19 mouse cellular contexts compared by ENCODE assay signal in genomic region chr6:116283280-116283679, GRCm38 (mm10). TPM values are rescaled to one million over a fixed set of nuclear protein-coding genes. Genes with fewer than 3 reads are reported as not detected.
DNase-seq lines count a peak whose midpoint lies in the region; ATAC-seq and TF ChIP-seq lines count a peak whose summit lies in the region.
"Had no signal": no experiment of that assay in that cellular context is flagged by ENCODE, and none has a peak within 500 bp of the region (broad histone marks: within the 10 kb centered on the region; RNA-seq: fewer than 3 reads in every experiment).

No protein-coding gene starts in this region.

- H3K9ac ChIP-seq in kidney, embryonic 15.5 days: no peak overlapping the region
- H3K9ac ChIP-seq in kidney, postnatal 0 days (ENCODE audit: low read depth, low read length): no peak overlapping the region
- H3K9ac ChIP-seq: embryonic facial prominence, embryonic 12.5 days; forebrain, embryonic 13.5 days; forebrain, embryonic 15.5 days had no signal

- peak; percentile 43 for DNase-seq in kidney, adult 2 months
- no peak for DNase-seq in kidney, adult 18-20 months
- DNase-seq in kidney, adult 11 months: no peak
- peak; percentile 31 for DNase-seq in kidney, postnatal 0 days (ENCODE audit: low spot score)
- no peak for DNase-seq in kidney, adult 9 months
- no peak for DNase-seq in hindbrain, embryonic 10.5 days (ENCODE audit: low spot score)
- DNase-seq: adrenal gland, adult 8-10 months; adrenal gland, postnatal 36 days; cerebellum, adult 11-12 months; cerebellum, adult 2 months; cerebellum, adult 9-10 months; cerebellum, postnatal 25 days had no signal

- 70% methylated on average over 3 of the region's 3 CpGs for WGBS in kidney, adult 2 months
- WGBS in kidney, embryonic 15.5 days: 52% methylated on average over 3 of the region's 3 CpGs
- WGBS in kidney, postnatal 0 days: 45% methylated on average over 3 of the region's 3 CpGs
- 82% methylated on average over 3 of the region's 3 CpGs for WGBS in hindbrain, embryonic 10.5 days

- no peaks in the 10 kb centered on the region for H3K36me3 ChIP-seq in kidney, adult 2 months (ENCODE audit: control insufficient read depth, insufficient read depth, low read length)
- H3K36me3 ChIP-seq in kidney, embryonic 15.5 days: no peaks in the 10 kb centered on the region
- H3K36me3 ChIP-seq in kidney, postnatal 0 days (ENCODE audit: insufficient read depth, low read length): no peaks in the 10 kb centered on the region
- H3K36me3 ChIP-seq in hindbrain, embryonic 10.5 days: peaks cover 14% of the 10 kb centered on the region
- H3K36me3 ChIP-seq: embryonic facial prominence, embryonic 12.5 days; forebrain, embryonic 15.5 days had no signal

- no peak for TF ChIP-seq POLR2A in kidney, adult 2 months (IDR thresholded peaks at IDR 0.05; ENCODE audit: low read depth, low read length)

- no peak overlapping the region for H3K4me3 ChIP-seq in kidney, adult 2 months (ENCODE audit: insufficient read depth, low read depth, low read length)
- no peak overlapping the region for H3K4me3 ChIP-seq in kidney, embryonic 15.5 days (replicated peaks)
- H3K4me3 ChIP-seq in kidney, postnatal 0 days (replicated peaks; ENCODE audit: low read depth, low read length): no peak overlapping the region
- H3K4me3 ChIP-seq in hindbrain, embryonic 10.5 days: no peak overlapping the region
- H3K4me3 ChIP-seq: embryonic facial prominence, embryonic 10.5 days; embryonic facial prominence, embryonic 12.5 days; forebrain, embryonic 13.5 days; forebrain, embryonic 15.5 days had no signal

- H3K4me1 ChIP-seq in kidney, adult 2 months (ENCODE audit: control insufficient read depth, insufficient read depth, low read length): peaks cover 3% of the 10 kb centered on the region; the same call in 1 of the 2 replicates
- H3K4me1 ChIP-seq in kidney, embryonic 15.5 days: no peaks in the 10 kb centered on the region
- H3K4me1 ChIP-seq in kidney, postnatal 0 days (replicated peaks; ENCODE audit: insufficient read depth, low read length): no peaks in the 10 kb centered on the region
- H3K4me1 ChIP-seq in hindbrain, embryonic 10.5 days (replicated peaks): no peaks in the 10 kb centered on the region
- H3K4me1 ChIP-seq: embryonic facial prominence, embryonic 10.5 days; embryonic facial prominence, embryonic 12.5 days; forebrain, embryonic 13.5 days; forebrain, embryonic 15.5 days had no signal

- no peak overlapping the region for H3K27ac ChIP-seq in kidney, adult 2 months (ENCODE audit: insufficient read depth, low read depth, low read length)
- H3K27ac ChIP-seq in kidney, embryonic 15.5 days: no peak overlapping the region
- H3K27ac ChIP-seq in kidney, postnatal 0 days: no peak overlapping the region
- no peak overlapping the region for H3K27ac ChIP-seq in hindbrain, embryonic 10.5 days
- H3K27ac ChIP-seq: embryonic facial prominence, embryonic 10.5 days; embryonic facial prominence, embryonic 12.5 days; forebrain, embryonic 13.5 days; forebrain, embryonic 15.5 days had no signal

- no peaks in the 10 kb centered on the region for H3K27me3 ChIP-seq in kidney, adult 2 months (replicated peaks; ENCODE audit: control insufficient read depth, insufficient read depth, low read length)
- no peaks in the 10 kb centered on the region for H3K27me3 ChIP-seq in kidney, embryonic 15.5 days
- no peaks in the 10 kb centered on the region for H3K27me3 ChIP-seq in kidney, postnatal 0 days (ENCODE audit: insufficient read depth, low read length)
- no peaks in the 10 kb centered on the region for H3K27me3 ChIP-seq in hindbrain, embryonic 10.5 days (ENCODE audit: insufficient read depth, poor library complexity, severe bottlenecking)
- H3K27me3 ChIP-seq: embryonic facial prominence, embryonic 12.5 days; forebrain, embryonic 13.5 days; forebrain, embryonic 15.5 days; Patski had no signal

- no peaks in the 10 kb centered on the region for H3K9me3 ChIP-seq in kidney, embryonic 15.5 days (replicated peaks)
- no peaks in the 10 kb centered on the region for H3K9me3 ChIP-seq in kidney, postnatal 0 days (replicated peaks; ENCODE audit: low read length)
- no peaks in the 10 kb centered on the region for H3K9me3 ChIP-seq in hindbrain, embryonic 10.5 days
- H3K9me3 ChIP-seq: embryonic facial prominence, embryonic 10.5 days; embryonic facial prominence, embryonic 12.5 days; forebrain, embryonic 13.5 days; forebrain, embryonic 15.5 days had no signal

- TF ChIP-seq CTCF in kidney, adult 2 months (conservative IDR thresholded peaks at IDR 0.05; ENCODE audit: insufficient read depth, insufficient read length, low read depth, low read length): no peak
- TF ChIP-seq CTCF in kidney, postnatal 0 days (IDR thresholded peaks at IDR 0.05; ENCODE audit: low read depth): no peak

- no peak overlapping the region for H3K4me2 ChIP-seq in kidney, embryonic 15.5 days
- H3K4me2 ChIP-seq in kidney, postnatal 0 days (ENCODE audit: low read length): no peak overlapping the region
- H3K4me2 ChIP-seq: embryonic facial prominence, embryonic 12.5 days; forebrain, embryonic 13.5 days; forebrain, embryonic 15.5 days had no signal

- ATAC-seq in kidney, embryonic 15.5 days (replicated peaks; ENCODE audit: low FRiP score): peak; percentile 77; the same call in 1 of the 2 replicates
- peak; percentile 19; the same call in 1 of the 2 replicates for ATAC-seq in kidney, postnatal 0 days (replicated peaks; ENCODE audit: low FRiP score, low read depth)
- ATAC-seq: activated CD4-positive, CD25-positive, alpha-beta regulatory T cell, adult 4 months; forebrain, embryonic 13.5 days; forebrain, embryonic 15.5 days; Patski had no signal

RNA-seq across cellular contexts. Expression of gene Zfand4, which starts 19.3 kb away (rescaled TPM):
- polyA plus RNA-seq in kidney, adult 2 months (2012; rRNA removed): 0.20 and 0.22 TPM in 2 replicates
- 6.7 and 7.6 TPM in 2 replicates for polyA plus RNA-seq in kidney, embryonic 15.5 days (2015; fragmentation: Nextera tagmentation; extraction: Ambion mirVana)
- 4.9 and 5.7 TPM in 2 replicates for polyA plus RNA-seq in kidney, postnatal 0 days (2015; fragmentation: Nextera tagmentation; extraction: Ambion mirVana)
- 7.4 TPM in 2 replicates for polyA plus RNA-seq in hindbrain, embryonic 10.5 days (2016; fragmentation: Nextera tagmentation; extraction: Ambion mirVana)

RNA-seq across cellular contexts. Expression of gene March8, which starts 54.5 kb away (rescaled TPM):
- polyA plus RNA-seq in kidney, adult 2 months (2012; rRNA removed): 112 and 126 TPM in 2 replicates
- polyA plus RNA-seq in kidney, embryonic 15.5 days (2015; fragmentation: Nextera tagmentation; extraction: Ambion mirVana): 37.5 and 40.4 TPM in 2 replicates
- 36.3 and 37.2 TPM in 2 replicates for polyA plus RNA-seq in kidney, postnatal 0 days (2015; fragmentation: Nextera tagmentation; extraction: Ambion mirVana)
- 31.2 and 42.0 TPM in 2 replicates for polyA plus RNA-seq in hindbrain, embryonic 10.5 days (2016; fragmentation: Nextera tagmentation; extraction: Ambion mirVana)

Comparison
In these comparisons a context has a peak if more than half of its experiments do, and no peak if none do; other contexts are left out.
1. DNase-seq: peak in kidney, adult 2 months (single experiment) and kidney, postnatal 0 days (single experiment); none in kidney, adult 18-20 months (single experiment), kidney, adult 11 months (single experiment), kidney, adult 9 months (single experiment) and hindbrain, embryonic 10.5 days (single experiment).